Mouse (Mus musculus) stomach, embryonic 14.5 days (tissue): Measurements from ENCODE around the gene Mmp17. TPM values are rescaled to one million over a fixed set of nuclear protein-coding genes. Genes with fewer than 3 reads are reported as not detected.
"Not testable (repeated sequence)": the region's sequence is repeated elsewhere in the genome, so short reads cannot be mapped to it uniquely, and the experiment has no call there.

ENCODE experiments used
- ATAC-seq: fragments of 200-750 bp; cut with Nextera tagmentation; 2 replicates; pipeline ENCODE4 v1.8.0; 2017; ENCODE audit warnings: low read depth, moderate TSS enrichment; ENCODE audit not compliant: insufficient number of reproducible peaks, insufficient read depth, low FRiP score
- H3K27ac ChIP-seq: fragments of 300-500 bp; sonication (generic); 2 replicates; pipeline ENCODE4 v1.5.1; 2014; ENCODE audit warnings: mild to moderate bottlenecking, low read length, moderate library complexity, mixed read lengths
- H3K27me3 ChIP-seq: fragments of 300-500 bp; sonication (generic); 2 replicates; pipeline ENCODE4 v1.6.1; 2014; ENCODE audit warnings: low read length, control low read depth, mixed read lengths; ENCODE audit not compliant: control insufficient read depth, insufficient read depth
- H3K36me3 ChIP-seq: fragments of 300-500 bp; sonication (generic); 2 replicates; pipeline ENCODE4 v1.6.1; 2014; ENCODE audit warnings: mild to moderate bottlenecking, control low read depth, low read length, moderate library complexity, mixed read lengths; ENCODE audit not compliant: control insufficient read depth, insufficient read depth
- H3K4me1 ChIP-seq: fragments of 300-500 bp; sonication (generic); 2 replicates; pipeline ENCODE4 v1.6.1; 2014; ENCODE audit warnings: low read length, control low read depth, mixed read lengths; ENCODE audit not compliant: control insufficient read depth, insufficient read depth
- H3K4me2 ChIP-seq: fragments of 300-500 bp; sonication (generic); replicated peaks from 2 replicates; pipeline ENCODE4 v1.6.1; 2014; ENCODE audit warnings: low read depth, low read length, control low read depth
- H3K4me3 ChIP-seq: fragments of 300-500 bp; sonication (generic); 2 replicates; pipeline ENCODE4 v1.5.1; 2014; ENCODE audit warnings: low read depth, low read length, control low read depth
- H3K9ac ChIP-seq: fragments of 300-500 bp; sonication (generic); replicated peaks from 2 replicates; pipeline ENCODE4 v1.6.1; 2014; ENCODE audit warnings: low read depth, mild to moderate bottlenecking, control low read depth, low read length, moderate library complexity, mixed read lengths
- H3K9me3 ChIP-seq: fragments of 300-500 bp; sonication (generic); 2 replicates; pipeline ENCODE4 v1.6.1; 2016; ENCODE audit warnings: low read depth, low read length, control low read depth; ENCODE audit not compliant: control insufficient read depth
- WGBS: fragments of 180-500 bp; shearing (Covaris S2); extraction: QIAGEN DNeasy Blood & Tissue Kit; methylation state at CpG from one replicate; pipeline ENCODE4 v1.1.7; 2014; 5-methylcytosine and 5-hydroxymethylcytosine counted together
- polyA plus RNA-seq: library from polyadenylated mRNA; unstranded; fragments of >200 nt; fragmentation: Nextera tagmentation; extraction: Ambion mirVana; gene quantifications from 2 replicates; pipeline ENCODE4 v1.2.1, GENCODE M21; 2014

Gene Mmp17
- polyA plus RNA-seq, 1 experiment from 2014 or later: 2.3 TPM

GRCm38 (mm10) chr5:129594116-129595114 lies 10.4 kb downstream of the Mmp17 start:
- Histone ChIP-seq H3K27me3 (no peaks in the 10 kb centered on the region), H3K9ac (no peak overlapping the region), H3K9me3 (no peaks in the 10 kb centered on the region), H3K27ac (no peak overlapping the region), H3K36me3 (no peaks in the 10 kb centered on the region; the same call in 1 of the 2 replicates), H3K4me3 (no peak overlapping the region), H3K4me1 (peaks cover 4% of the 10 kb centered on the region; the same call in 1 of the 2 replicates), H3K4me2 (no peak overlapping the region)
- WGBS: 31% methylated on average over 19 of the region's 19 CpGs
- peak; percentile 53; the same call in 1 of the 2 replicates for ATAC-seq

- WGBS: 37% methylated on average over 16 of the region's 16 CpGs
- H3K27me3 ChIP-seq: no peaks in the 10 kb centered on the region
- H3K27ac ChIP-seq: no peak overlapping the region
- H3K4me3 ChIP-seq: no peak overlapping the region
- no peak for ATAC-seq
- no peak overlapping the region for H3K9ac ChIP-seq
- no peak overlapping the region for H3K4me2 ChIP-seq
- no peaks in the 10 kb centered on the region; the same call in 1 of the 2 replicates for H3K36me3 ChIP-seq
- H3K4me1 ChIP-seq: no peaks in the 10 kb centered on the region
- no peaks in the 10 kb centered on the region for H3K9me3 ChIP-seq
Observed at GRCm38 (mm10) chr5:129602071-129602487, 18.1 kb downstream of the Mmp17 start.

GRCm38 (mm10) chr5:129607476-129607875 lies 23.5 kb downstream of the Mmp17 start:
- 73% methylated on average over 8 of the region's 8 CpGs for WGBS
- H3K36me3 ChIP-seq: no peaks in the 10 kb centered on the region
- H3K4me2 ChIP-seq: no peak overlapping the region
- H3K27ac ChIP-seq: no peak overlapping the region
- no peak overlapping the region for H3K9ac ChIP-seq
- no peaks in the 10 kb centered on the region for H3K4me1 ChIP-seq
- H3K4me3 ChIP-seq: no peak overlapping the region
- ATAC-seq: no peak
- H3K27me3 ChIP-seq: no peaks in the 10 kb centered on the region
- H3K9me3 ChIP-seq: no peaks in the 10 kb centered on the region

GRCm38 (mm10) chr5:129611060-129611459 lies 27.1 kb downstream of the Mmp17 start:
- 4% methylated on average over 1 of the region's 1 CpGs for WGBS
- Histone ChIP-seq H3K27ac (no peak overlapping the region), H3K9ac (no peak overlapping the region), H3K36me3 (no peaks in the 10 kb centered on the region), H3K4me3 (no peak overlapping the region), H3K27me3 (no peaks in the 10 kb centered on the region), H3K9me3 (no peaks in the 10 kb centered on the region), H3K4me2 (no peak overlapping the region), H3K4me1 (no peaks in the 10 kb centered on the region)
- ATAC-seq: no peak

GRCm38 (mm10) chr5:129620600-129620999 lies 36.6 kb downstream of the Mmp17 start:
- not testable (repeated sequence) for H3K4me1 ChIP-seq, ATAC-seq, H3K4me3 ChIP-seq, H3K27me3 ChIP-seq, H3K36me3 ChIP-seq, H3K9me3 ChIP-seq, H3K27ac ChIP-seq, H3K4me2 ChIP-seq, H3K9ac ChIP-seq
- 62% methylated on average over 9 of the region's 9 CpGs for WGBS

GRCm38 (mm10) chr5:129621361-129621760 lies 37.4 kb downstream of the Mmp17 start:
- WGBS: 64% methylated on average over 5 of the region's 5 CpGs
- Histone ChIP-seq H3K4me2 (no peak overlapping the region), H3K27me3 (no peaks in the 10 kb centered on the region), H3K4me3 (no peak overlapping the region), H3K4me1 (no peaks in the 10 kb centered on the region), H3K9me3 (no peaks in the 10 kb centered on the region), H3K36me3 (no peaks in the 10 kb centered on the region), H3K9ac (no peak overlapping the region), H3K27ac (no peak overlapping the region)
- no peak for ATAC-seq

GRCm38 (mm10) chr5:129626099-129626498 lies 42.1 kb downstream of the Mmp17 start:
- no peak for ATAC-seq
- 84% methylated on average over 6 of the region's 6 CpGs for WGBS

GRCm38 (mm10) chr5:129626586-129626985 lies 42.6 kb downstream of the Mmp17 start:
- H3K27me3 ChIP-seq, H3K9ac ChIP-seq, ATAC-seq, H3K9me3 ChIP-seq, H3K4me1 ChIP-seq, H3K4me2 ChIP-seq, H3K27ac ChIP-seq, H3K36me3 ChIP-seq, H3K4me3 ChIP-seq: not testable (repeated sequence)
- 74% methylated on average over 4 of the region's 4 CpGs for WGBS

More at GRCm38 (mm10) chr5:129626099-129626498, 42.1 kb downstream of the Mmp17 start:
- Histone ChIP-seq H3K4me3 (no peak overlapping the region), H3K27me3 (no peaks in the 10 kb centered on the region), H3K9ac (no peak overlapping the region), H3K36me3 (no peaks in the 10 kb centered on the region), H3K9me3 (no peaks in the 10 kb centered on the region), H3K4me2 (no peak overlapping the region), H3K27ac (no peak overlapping the region), H3K4me1 (no peaks in the 10 kb centered on the region)
